ENCODE assay signal across 27 mouse cellular contexts in genomic region chr15:75137739-75138138, GRCm38 (mm10). TPM values are rescaled to one million over a fixed set of nuclear protein-coding genes. Genes with fewer than 3 reads are reported as not detected.
DNase-seq lines count a peak whose midpoint lies in the region; ATAC-seq and TF ChIP-seq lines count a peak whose summit lies in the region.
"Not testable (repeated sequence)": the region's sequence is repeated elsewhere in the genome, so short reads cannot be mapped to it uniquely, and the experiment has no call there.
"Had no signal": no experiment of that assay in that cellular context is flagged by ENCODE, and none has a peak within 500 bp of the region (broad histone marks: within the 10 kb centered on the region; RNA-seq: fewer than 3 reads in every experiment).

No protein-coding gene starts in this region.

- H3K4me1 ChIP-seq in CH12.LX (ENCODE audit: control insufficient read depth in 1 of 2, insufficient read depth in 2 of 2): peaks cover 3 to 13% of the 10 kb centered on the region in 2 experiments; a peak in 3 of 4 replicates
- not testable (repeated sequence) for H3K4me1 ChIP-seq in liver, embryonic 16.5 days (ENCODE audit: control insufficient read depth, low read depth, low read length)

- TF ChIP-seq CTCF in CH12.LX (conservative IDR thresholded peaks at IDR 0.05 in 1 of 2, IDR thresholded peaks at IDR 0.05 in 1 of 2; ENCODE audit: low read depth in 2 of 2, low read length in 2 of 2): not testable (repeated sequence)

- ATAC-seq in common myeloid progenitor, adult 5-6 weeks (replicated peaks; ENCODE audit: low read depth, poor library complexity, severe bottlenecking): peak; percentile 39; the same call in 1 of the 2 replicates
- ATAC-seq in liver, embryonic 16.5 days (ENCODE audit: low read depth): not testable (repeated sequence)
- ATAC-seq in megakaryocyte progenitor cell, adult 5-6 weeks (replicated peaks; ENCODE audit: poor library complexity): peak; percentile 76

- H3K27me3 ChIP-seq in CH12.LX (replicated peaks); liver, embryonic 16.5 days (ENCODE audit: control insufficient read depth, insufficient read depth, low read depth, low read length): not testable (repeated sequence)

- H3K27ac ChIP-seq in CH12.LX (ENCODE audit: insufficient read depth, low read depth): not testable (repeated sequence)
- H3K27ac ChIP-seq in liver, embryonic 16.5 days (ENCODE audit: low read length): peak overlapping the region; percentile 50

- H3K4me3 ChIP-seq in CH12.LX (replicated peaks in 1 of 3; ENCODE audit: low read depth in 2 of 3, low read length in 2 of 3, poor library complexity in 1 of 3); liver, embryonic 16.5 days (ENCODE audit: low read depth, low read length): not testable (repeated sequence)

- TF ChIP-seq POLR2A in CH12.LX (IDR thresholded peaks at IDR 0.05; ENCODE audit: low read depth, low read length): not testable (repeated sequence)

- H3K4me2 ChIP-seq in CH12.LX (ENCODE audit: insufficient read depth, low read depth, poor library complexity, severe bottlenecking); liver, embryonic 16.5 days (ENCODE audit: low read depth, low read length): not testable (repeated sequence)

- dilution Hi-C loops in CH12.LX (cut with MboI; ENCODE audit: extremely low pct_ligation_motif_present, extremely low pct_unique_long_range_greater_than_20kb, low sequenced_read_pairs): not testable (repeated sequence)

- H3K9me3 ChIP-seq in CH12.LX (replicated peaks; ENCODE audit: low read length); liver, embryonic 16.5 days (replicated peaks; ENCODE audit: control insufficient read depth, low read length): not testable (repeated sequence)

- in situ Hi-C loops in CH12.LX (cut with MboI; ENCODE audit: low pct_ligation_motif_present, low pct_unique_long_range_greater_than_20kb, low sequenced_read_pairs): not testable (repeated sequence)

- TF ChIP-seq RAD21 in CH12.LX (IDR thresholded peaks at IDR 0.05; ENCODE audit: low read depth, low read length): not testable (repeated sequence)

- not testable (repeated sequence) for H3K79me2 ChIP-seq in CH12.LX (replicated peaks; ENCODE audit: control insufficient read depth, extremely low read depth, insufficient read depth, poor library complexity, severe bottlenecking)

- H3K36me3 ChIP-seq in CH12.LX (replicated peaks in 1 of 2; ENCODE audit: control insufficient read depth in 1 of 2, insufficient read depth in 1 of 2, low read length in 1 of 2); liver, embryonic 16.5 days (ENCODE audit: control insufficient read depth, insufficient read depth): not testable (repeated sequence)

- not testable (repeated sequence) for TF ChIP-seq EP300 in CH12.LX (IDR thresholded peaks at IDR 0.05; ENCODE audit: low read length)

- 42% methylated on average over 3 of the region's 3 CpGs for WGBS in liver, embryonic 16.5 days (ENCODE audit: insufficient replicate concordance)

- not testable (repeated sequence) for H3K9ac ChIP-seq in CH12.LX (ENCODE audit: insufficient read depth, low read depth); liver, embryonic 16.5 days (ENCODE audit: low read depth, low read length)

- peak; percentile 3 for DNase-seq in CH12.LX (ENCODE audit: extremely low read depth)
- DNase-seq in induced T-regulatory cell, adult 2 months (ENCODE audit: low read depth): peak; percentile 26
- DNase-seq in thymus, postnatal 25 days: peak; percentile 8

RNA-seq across cellular contexts. Expression of gene Ly6g, which starts 17.3 kb away (rescaled TPM):
- total RNA-seq in CH12.LX (2012; rRNA removed) (0.17 TPM in 1 of 2 replicates, not detected in the other), CH12.LX (2014; rRNA removed) (not detected in 2 replicates)
- not detected in 2 replicates for polyA plus RNA-seq in CH12.LX (2012; ENCODE audit: insufficient read length, low read depth)
- 2.0 TPM in 1 of 2 replicates, not detected in the other for total RNA-seq in common myeloid progenitor, adult 5-6 weeks (2017)
- 3.5 and 3.8 TPM in 2 replicates for polyA plus RNA-seq in liver, embryonic 16.5 days (2015; fragmentation: Nextera tagmentation; extraction: Ambion mirVana)
- total RNA-seq in megakaryocyte progenitor cell, adult 5-6 weeks (2015): 12.4 and 16.4 TPM in 2 replicates
- 4.2 and 5.1 TPM in 2 replicates for total RNA-seq in megakaryocyte progenitor cell, adult 5-6 weeks (2017)
- total RNA-seq: adrenal gland, adult 2 months; adrenal gland, postnatal 14 days; forebrain, postnatal 0 days; gastrocnemius, adult 2 months; gastrocnemius, postnatal 14 days; gastrocnemius, postnatal 4 days; heart, adult 2 months; heart, postnatal 14 days; hindbrain, postnatal 0 days; MEL had no signal
- polyA plus RNA-seq: adrenal gland, adult 2 months; brain, embryonic 14.5 days; embryonic facial prominence, embryonic 12.5 days; embryonic facial prominence, embryonic 15.5 days; forebrain, embryonic 11.5 days; forebrain, embryonic 14.5 days; forebrain, postnatal 0 days; frontal cortex, adult 2 months; heart, adult 2 months; heart, embryonic 10.5 days; heart, embryonic 13.5 days; hindbrain, embryonic 11.5 days; hindbrain, embryonic 14.5 days; intestine, embryonic 14.5 days had no signal

RNA-seq across cellular contexts. Expression of gene Ly6c2, which starts 26.0 kb away (rescaled TPM):
- total RNA-seq in CH12.LX (2012; rRNA removed): 0.42 and 0.67 TPM in 2 replicates
- 0.72 and 1.0 TPM in 2 replicates for total RNA-seq in CH12.LX (2014; rRNA removed)
- polyA plus RNA-seq in CH12.LX (2012; ENCODE audit: insufficient read length, low read depth): 0.87 and 1.2 TPM in 2 replicates
- total RNA-seq in common myeloid progenitor, adult 5-6 weeks (2017): 54.9 and 81.7 TPM in 2 replicates
- polyA plus RNA-seq in liver, embryonic 16.5 days (2015; fragmentation: Nextera tagmentation; extraction: Ambion mirVana): 53.7 and 63.2 TPM in 2 replicates
- 6,745 and 7,533 TPM in 2 replicates for total RNA-seq in megakaryocyte progenitor cell, adult 5-6 weeks (2015)
- 1,802 and 2,622 TPM in 2 replicates for total RNA-seq in megakaryocyte progenitor cell, adult 5-6 weeks (2017)
- total RNA-seq: forebrain, postnatal 0 days; hindbrain, postnatal 0 days; MEL had no signal
- polyA plus RNA-seq: embryonic facial prominence, embryonic 12.5 days; forebrain, embryonic 11.5 days; heart, embryonic 10.5 days; hindbrain, embryonic 11.5 days had no signal

Comparison
In these comparisons a context has a peak if more than half of its experiments do, and no peak if none do; other contexts are left out.
1. RNA of gene Ly6c2, which starts 26.0 kb away (total RNA-seq): 1,802 to 7,533 TPM in megakaryocyte progenitor cell, adult 5-6 weeks; 54.9 to 81.7 TPM in common myeloid progenitor, adult 5-6 weeks and 0.42 to 1.0 TPM in CH12.LX; every median in the first group is over 10 times any median in the second.
2. Peak in every context shown above with its lines, with median percentiles within 50 percentile points of each other: DNase-seq.